Mouse (Mus musculus): ENCODE measurements around the gene Nek6. TPM values are rescaled to one million over a fixed set of nuclear protein-coding genes. Genes with fewer than 3 reads are reported as not detected.

Nek6 gene
- polyA plus RNA-seq, 1 experiment: 30.0 TPM

DNA sequence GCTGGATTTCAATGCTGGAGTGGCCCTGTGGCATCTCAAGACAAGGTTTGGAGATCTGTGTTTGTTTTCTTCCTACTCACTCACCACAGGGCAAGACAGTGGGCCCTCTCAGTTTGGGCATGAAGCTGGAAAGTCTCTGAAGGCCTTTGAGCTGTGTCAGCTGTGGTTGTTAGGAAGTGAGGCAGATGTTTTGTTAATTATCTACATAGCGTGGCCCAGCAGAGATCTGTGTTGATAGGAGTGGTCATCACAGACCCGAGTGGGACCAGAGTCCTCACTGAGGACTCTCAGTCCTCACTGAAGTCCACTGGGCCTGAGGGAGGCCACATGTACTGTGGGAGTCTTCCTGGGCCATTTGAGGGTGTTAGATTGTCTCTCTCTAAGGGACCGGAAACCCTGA, 5.0 kb downstream of the Nek6 start:
- TF ChIP-seq CTCF (IDR thresholded peaks at IDR 0.05; ENCODE audit: extremely low read depth, insufficient read depth, low read length) (no peak), POLR2A (IDR thresholded peaks at IDR 0.05; ENCODE audit: extremely low read depth, insufficient read depth, low read length) (no peak)
- Histone ChIP-seq H3K27ac (ENCODE audit: insufficient read depth, low read length) (no peak overlapping the region), H3K4me1 (ENCODE audit: control insufficient read depth, insufficient read depth, low read length) (peaks cover 4% of the 10 kb centered on the region; the same call in 1 of the 2 replicates), H3K4me3 (ENCODE audit: insufficient read depth, low read length) (no peak overlapping the region)

DNA sequence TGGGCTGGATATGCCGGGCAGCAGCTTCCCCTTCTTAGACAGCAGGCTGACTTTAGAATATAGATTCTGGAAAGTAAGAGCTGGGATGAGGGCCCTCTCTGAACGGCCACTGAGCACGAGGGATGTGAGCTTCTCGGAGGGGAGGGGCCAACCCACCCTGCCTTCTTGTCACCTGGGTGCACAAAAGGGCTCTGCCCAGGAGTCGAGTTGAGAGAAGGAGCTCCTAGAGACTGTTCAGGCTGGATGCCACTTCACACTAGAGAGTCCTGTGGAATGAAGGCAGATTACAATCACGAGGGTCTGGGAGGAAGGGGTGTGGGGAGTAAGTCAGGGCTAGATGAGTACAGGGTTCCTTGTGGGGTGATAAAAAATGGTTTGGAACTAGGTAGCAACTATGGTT, 5.6 kb downstream of the Nek6 start:
- no peak overlapping the region for H3K27ac ChIP-seq (ENCODE audit: insufficient read depth, low read length)
- H3K4me3 ChIP-seq (ENCODE audit: insufficient read depth, low read length): no peak overlapping the region
- TF ChIP-seq POLR2A (IDR thresholded peaks at IDR 0.05; ENCODE audit: extremely low read depth, insufficient read depth, low read length): no peak
- TF ChIP-seq CTCF (IDR thresholded peaks at IDR 0.05; ENCODE audit: extremely low read depth, insufficient read depth, low read length): no peak
- peaks cover 4% of the 10 kb centered on the region; the same call in 1 of the 2 replicates for H3K4me1 ChIP-seq (ENCODE audit: control insufficient read depth, insufficient read depth, low read length)

DNA sequence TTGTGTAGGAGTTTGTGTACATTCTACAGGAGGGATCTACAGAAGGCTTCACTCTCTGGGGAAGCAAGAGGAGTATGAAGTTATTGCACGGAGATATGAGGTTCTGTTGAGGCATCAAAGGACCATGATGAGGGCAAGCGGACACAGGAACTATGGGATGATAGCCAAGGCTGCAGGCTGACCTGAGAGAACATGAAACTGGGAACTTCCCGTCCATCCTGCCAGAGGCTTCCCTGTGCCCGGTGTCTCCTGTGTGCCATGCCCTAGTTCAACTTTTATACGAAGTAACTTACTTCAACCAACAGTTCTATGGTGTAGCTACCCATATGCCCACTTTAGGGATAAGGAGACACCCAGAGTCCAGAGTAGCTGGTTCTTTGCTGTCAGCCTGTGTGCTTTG, 7.3 kb downstream of the Nek6 start:
- peaks cover 4% of the 10 kb centered on the region; the same call in 1 of the 2 replicates for H3K4me1 ChIP-seq (ENCODE audit: control insufficient read depth, insufficient read depth, low read length)
- TF ChIP-seq CTCF (IDR thresholded peaks at IDR 0.05; ENCODE audit: extremely low read depth, insufficient read depth, low read length): no peak
- H3K27ac ChIP-seq (ENCODE audit: insufficient read depth, low read length): no peak overlapping the region
- H3K4me3 ChIP-seq (ENCODE audit: insufficient read depth, low read length): no peak overlapping the region

DNA sequence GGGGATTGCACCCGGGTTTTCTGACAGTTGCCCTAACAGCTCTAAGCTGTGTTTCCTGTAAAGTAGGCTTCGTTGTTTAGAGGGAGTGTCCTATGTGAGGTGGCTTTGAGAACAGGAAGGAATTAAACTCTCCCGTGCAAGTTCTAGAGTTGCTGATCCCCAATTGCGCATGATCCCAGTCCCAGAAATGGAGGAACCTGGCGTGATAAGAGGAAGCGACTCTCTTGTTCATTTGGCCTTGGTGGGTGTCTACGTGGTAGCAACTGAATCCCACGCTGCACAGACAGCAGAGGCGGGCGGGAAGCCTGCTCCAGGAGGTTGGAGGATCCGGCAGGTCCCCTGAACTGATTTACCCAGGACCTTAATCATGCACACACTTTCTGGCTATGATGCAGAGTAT, 8.5 kb downstream of the Nek6 start:
- Histone ChIP-seq H3K27ac (ENCODE audit: insufficient read depth, low read length) (no peak overlapping the region), H3K4me1 (ENCODE audit: control insufficient read depth, insufficient read depth, low read length) (0 out of 2 replicates have a peak, but pooled peaks cover 2% of the 10 kb centered on the region), H3K4me3 (ENCODE audit: insufficient read depth, low read length) (no peak overlapping the region)
- TF ChIP-seq POLR2A (IDR thresholded peaks at IDR 0.05; ENCODE audit: extremely low read depth, insufficient read depth, low read length) (no peak), CTCF (IDR thresholded peaks at IDR 0.05; ENCODE audit: extremely low read depth, insufficient read depth, low read length) (no peak)

DNA sequence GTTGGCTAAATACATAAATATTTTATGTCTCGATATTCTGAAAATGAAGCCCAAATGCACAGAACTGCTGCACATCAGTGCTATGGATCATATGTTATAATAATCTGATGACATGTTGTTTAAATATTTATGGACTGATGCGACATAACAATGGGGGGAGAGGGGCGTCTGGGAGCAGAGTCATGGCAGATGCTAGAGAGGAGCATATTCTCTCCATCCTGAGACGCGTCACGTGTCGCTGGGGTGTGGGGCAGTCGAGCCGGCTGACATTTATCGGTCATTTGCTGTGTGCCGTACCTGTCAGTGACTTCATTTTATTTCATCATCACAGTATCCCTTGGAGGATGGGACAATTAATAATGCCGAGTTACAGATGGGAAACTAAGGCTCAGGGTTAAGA, 10.2 kb downstream of the Nek6 start:
- Histone ChIP-seq H3K4me1 (ENCODE audit: control insufficient read depth, insufficient read depth, low read length) (no peaks in the 10 kb centered on the region), H3K27ac (ENCODE audit: insufficient read depth, low read length) (no peak overlapping the region), H3K4me3 (ENCODE audit: insufficient read depth, low read length) (no peak overlapping the region)
- TF ChIP-seq CTCF (IDR thresholded peaks at IDR 0.05; ENCODE audit: extremely low read depth, insufficient read depth, low read length) (no peak), POLR2A (IDR thresholded peaks at IDR 0.05; ENCODE audit: extremely low read depth, insufficient read depth, low read length) (no peak)

DNA sequence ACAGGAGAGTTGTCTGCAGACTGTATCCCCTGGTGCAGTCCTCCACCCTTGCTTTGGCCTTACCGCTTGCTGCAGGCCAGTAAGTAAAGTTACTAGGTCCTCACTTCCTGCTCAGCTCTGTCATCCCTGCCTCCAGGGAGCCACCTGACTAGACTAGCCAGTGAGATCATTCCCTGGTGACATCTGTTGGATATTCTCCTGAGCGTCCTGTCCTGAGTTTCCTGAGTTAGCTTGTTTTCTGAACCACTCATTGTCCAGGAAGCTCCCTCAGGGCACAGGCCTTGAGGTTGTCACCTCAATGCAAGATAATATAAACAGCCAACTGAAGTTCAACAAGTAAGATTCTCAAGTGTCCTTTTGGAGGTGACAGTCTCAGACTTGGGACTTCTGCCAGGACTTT, 10.9 kb downstream of the Nek6 start:
- Histone ChIP-seq H3K4me3 (ENCODE audit: insufficient read depth, low read length) (no peak overlapping the region), H3K4me1 (ENCODE audit: control insufficient read depth, insufficient read depth, low read length) (no peaks in the 10 kb centered on the region), H3K27ac (ENCODE audit: insufficient read depth, low read length) (no peak overlapping the region)
- TF ChIP-seq CTCF (IDR thresholded peaks at IDR 0.05; ENCODE audit: extremely low read depth, insufficient read depth, low read length) (no peak), POLR2A (IDR thresholded peaks at IDR 0.05; ENCODE audit: extremely low read depth, insufficient read depth, low read length) (no peak)

DNA sequence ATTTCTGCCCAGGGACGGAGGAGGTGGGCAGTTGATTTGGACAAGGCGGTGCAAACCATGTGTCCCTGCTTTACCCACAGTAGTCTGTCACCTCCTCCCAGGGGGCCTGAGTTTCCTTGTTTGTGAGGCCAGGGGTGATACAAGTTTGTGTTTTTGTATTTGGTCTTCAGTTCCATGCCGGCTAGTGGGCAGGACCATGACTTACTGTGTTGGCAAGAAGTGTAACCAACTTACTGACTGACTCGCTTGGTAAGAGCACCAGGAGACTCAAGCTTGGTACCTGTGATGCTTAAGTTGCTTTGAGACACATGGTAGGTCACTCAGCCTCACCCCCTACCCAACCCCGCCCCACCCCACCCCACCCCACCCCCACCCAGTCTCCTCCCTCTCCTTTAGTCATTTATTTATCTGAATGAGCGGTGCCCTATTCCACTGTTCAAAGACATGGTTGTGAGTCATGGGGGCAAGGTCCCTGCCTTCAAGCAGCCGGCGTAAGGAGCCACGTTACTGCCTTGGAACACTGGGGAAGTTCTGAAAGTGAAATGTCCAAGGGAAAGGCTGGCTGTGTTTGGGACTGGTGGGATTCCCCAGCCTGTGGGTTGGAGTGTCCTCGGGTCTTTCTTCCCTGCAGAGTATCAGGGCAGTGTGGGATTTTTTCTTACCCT, 12.5 kb downstream of the Nek6 start:
- TF ChIP-seq POLR2A (IDR thresholded peaks at IDR 0.05; ENCODE audit: extremely low read depth, insufficient read depth, low read length) (no peak), CTCF (IDR thresholded peaks at IDR 0.05; ENCODE audit: extremely low read depth, insufficient read depth, low read length) (no peak)
- no peak overlapping the region for H3K4me3 ChIP-seq (ENCODE audit: insufficient read depth, low read length)
- H3K27ac ChIP-seq (ENCODE audit: insufficient read depth, low read length): no peak overlapping the region
- no peaks in the 10 kb centered on the region for H3K4me1 ChIP-seq (ENCODE audit: control insufficient read depth, insufficient read depth, low read length)

DNA sequence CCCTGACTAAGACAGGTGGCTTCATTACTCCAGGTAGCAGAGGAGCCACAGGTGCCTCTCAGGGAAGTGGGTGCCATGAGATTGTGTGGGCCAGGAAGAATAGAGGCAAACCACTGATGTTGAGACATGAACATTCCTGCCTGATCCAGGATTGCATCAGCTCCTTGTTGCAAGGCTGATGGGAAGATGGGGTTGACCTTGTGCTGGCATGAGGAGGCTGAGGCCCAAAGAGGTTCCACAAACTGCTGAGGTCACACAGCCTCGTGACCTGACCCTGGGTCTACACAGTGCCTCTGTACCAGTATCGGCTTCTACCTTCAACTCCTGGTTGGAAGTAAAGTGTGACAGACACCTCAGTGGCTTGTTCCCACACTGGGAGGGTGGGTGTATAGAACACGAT, 13.6 kb downstream of the Nek6 start:
- no peak overlapping the region for H3K4me3 ChIP-seq (ENCODE audit: insufficient read depth, low read length)
- H3K27ac ChIP-seq (ENCODE audit: insufficient read depth, low read length): no peak overlapping the region
- no peaks in the 10 kb centered on the region; the same call in 1 of the 2 replicates for H3K4me1 ChIP-seq (ENCODE audit: control insufficient read depth, insufficient read depth, low read length)
- TF ChIP-seq POLR2A (IDR thresholded peaks at IDR 0.05; ENCODE audit: extremely low read depth, insufficient read depth, low read length): no peak

DNA sequence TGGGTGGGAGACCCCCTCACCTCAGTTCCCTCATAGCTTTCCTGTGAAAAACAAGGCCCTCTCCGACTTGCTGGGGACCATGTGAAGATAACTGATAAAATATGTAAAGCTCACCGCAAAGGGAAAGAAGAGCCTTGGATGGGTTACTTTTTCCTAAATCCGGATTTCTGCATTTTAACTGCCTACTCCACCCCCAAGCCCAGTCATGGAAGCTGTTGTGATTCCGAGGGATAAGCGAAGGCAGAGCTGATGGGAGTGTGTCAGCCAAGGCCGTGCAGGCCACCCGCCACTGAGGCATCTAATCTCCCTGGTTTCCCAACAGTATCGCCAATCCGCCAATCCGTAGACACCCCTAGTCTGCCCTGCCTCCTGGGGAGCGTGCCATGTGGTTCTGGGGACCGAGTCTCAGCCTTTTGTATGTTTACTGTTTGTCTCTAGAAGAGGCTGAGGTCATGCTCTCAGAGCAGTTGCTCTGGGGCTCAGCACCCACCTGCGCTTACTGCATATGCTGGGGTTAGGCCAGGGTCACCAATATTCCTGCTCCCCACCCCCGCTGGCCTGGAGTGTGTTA, 18.2 kb downstream of the Nek6 start:
- no peak for TF ChIP-seq POLR2A (IDR thresholded peaks at IDR 0.05; ENCODE audit: extremely low read depth, insufficient read depth, low read length)
- Histone ChIP-seq H3K4me3 (ENCODE audit: insufficient read depth, low read length) (no peak overlapping the region), H3K4me1 (ENCODE audit: control insufficient read depth, insufficient read depth, low read length) (no peaks in the 10 kb centered on the region; the same call in 1 of the 2 replicates), H3K27ac (ENCODE audit: insufficient read depth, low read length) (no peak overlapping the region)

DNA sequence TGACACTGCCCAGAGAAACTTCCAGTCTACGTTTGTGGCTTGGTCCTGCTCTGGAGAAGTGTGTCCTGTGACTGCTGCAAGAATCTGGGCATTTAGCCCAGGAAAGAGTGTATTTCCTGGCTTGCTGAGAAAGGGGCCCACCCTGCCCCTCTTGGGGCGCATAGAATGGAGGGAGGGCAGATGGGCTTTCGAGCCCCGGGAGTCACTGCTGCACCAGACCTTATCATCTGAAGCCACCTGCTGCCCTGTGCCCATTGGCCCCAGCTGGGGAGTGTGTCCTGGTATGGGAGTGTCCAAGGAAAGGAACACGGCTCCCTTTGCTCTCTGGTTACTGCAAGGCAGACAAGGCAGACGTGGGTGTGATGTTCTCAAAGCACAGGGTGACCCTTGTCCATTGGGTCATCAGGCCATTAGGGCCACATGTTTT, 19.5 kb downstream of the Nek6 start:
- Histone ChIP-seq H3K4me1 (ENCODE audit: control insufficient read depth, insufficient read depth, low read length) (peaks cover 2% of the 10 kb centered on the region; the same call in 1 of the 2 replicates), H3K4me3 (ENCODE audit: insufficient read depth, low read length) (no peak overlapping the region), H3K27ac (ENCODE audit: insufficient read depth, low read length) (no peak overlapping the region)
- TF ChIP-seq POLR2A (IDR thresholded peaks at IDR 0.05; ENCODE audit: extremely low read depth, insufficient read depth, low read length) (no peak), CTCF (IDR thresholded peaks at IDR 0.05; ENCODE audit: extremely low read depth, insufficient read depth, low read length) (no peak)

Measured in cortical plate, adult 2 months (tissue).